Mouse (Mus musculus) thymus, postnatal 25 days (tissue): ENCODE results near the gene Snw1.
"Not testable (repeated sequence)": the region's sequence is repeated elsewhere in the genome, so short reads cannot be mapped to it uniquely, and the experiment has no call there.

Source experiments
- DNase-seq: peaks from one replicate; pipeline ENCODE4 v3.0.0; 2022

The Snw1 gene

GRCm38 (mm10) chr12:87471964-87472786 is at the start of gene Snw1:
Gene Snw1 (minus strand): TSS chr12:87472274.
- DNase-seq, result peak; percentile 94

- not testable (repeated sequence) for DNase-seq
Measured at GRCm38 (mm10) chr12:87519616-87520015, 47.5 kb upstream of the Snw1 start.

- DNase-seq, result not testable (repeated sequence)
Measured at GRCm38 (mm10) chr12:87514016-87514415, 41.9 kb upstream of the Snw1 start, which contains the start of gene Gm8300. Gene Gm8300 (plus strand): TSS chr12:87514316.

GRCm38 (mm10) chr12:87494421-87494820 is 22.3 kb upstream of the Snw1 start, which contains the start of gene Gm5788:
Gene Gm5788 (plus strand): TSS chr12:87494721.
- not testable (repeated sequence) for DNase-seq

GRCm38 (mm10) chr12:87488683-87489082 is 16.6 kb upstream of the Snw1 start:
- not testable (repeated sequence) for DNase-seq

- DNase-seq, result not testable (repeated sequence)
Measured at GRCm38 (mm10) chr12:87482482-87482881, 10.4 kb upstream of the Snw1 start.

- no peak for DNase-seq
Measured at GRCm38 (mm10) chr12:87474756-87475155, 2.7 kb upstream of the Snw1 start.

- DNase-seq, result no peak
Measured at GRCm38 (mm10) chr12:87471421-87471963, 582 bp downstream of the Snw1 start.

GRCm38 (mm10) chr12:87470263-87471136 is 1.6 kb downstream of the Snw1 start:
- no peak for DNase-seq

- DNase-seq, result no peak
Measured at GRCm38 (mm10) chr12:87464678-87465297, 7.3 kb downstream of the Snw1 start.

- no peak for DNase-seq
Measured at GRCm38 (mm10) chr12:87449456-87449855, 22.6 kb downstream of the Snw1 start.

- peak; percentile 2 for DNase-seq
Measured at GRCm38 (mm10) chr12:87444211-87444610, 27.9 kb downstream of the Snw1 start.

- peak; percentile 84 for DNase-seq
Measured at GRCm38 (mm10) chr12:87443700-87444122, 28.4 kb downstream of the Snw1 start, which contains the start of the genes Slirp and Alkbh1. Gene Slirp (plus strand): TSS chr12:87443896. Gene Alkbh1 (minus strand): TSS chr12:87444017.

GRCm38 (mm10) chr12:87443115-87443699 is 28.9 kb downstream of the Snw1 start:
- no peak for DNase-seq

GRCm38 (mm10) chr12:87442177-87443114 is 29.6 kb downstream of the Snw1 start:
- peak; percentile 11 for DNase-seq

- DNase-seq, result no peak
Measured at GRCm38 (mm10) chr12:87428885-87429284, 43.2 kb downstream of the Snw1 start.

- DNase-seq, result no peak
Measured at GRCm38 (mm10) chr12:87428295-87428694, 43.8 kb downstream of the Snw1 start.

GRCm38 (mm10) chr12:87426354-87427031 is 45.6 kb downstream of the Snw1 start:
- no peak for DNase-seq

- no peak for DNase-seq
Measured at GRCm38 (mm10) chr12:87424516-87424915, 47.6 kb downstream of the Snw1 start.

GRCm38 (mm10) chr12:87423700-87424099 is 48.4 kb downstream of the Snw1 start:
- no peak for DNase-seq
